Mouse (Mus musculus) C2C12 (cell line): ENCODE results near the gene H2al1m.

Experiments
- CTCF ChIP-seq: IDR thresholded peaks from one replicate; pipeline ENCODE4 v1.5.1; 2011; ENCODE audit not compliant: control insufficient read depth, insufficient read depth, insufficient read length
- MAX ChIP-seq: IDR thresholded peaks from one replicate; pipeline ENCODE4 v1.6.1; 2011; ENCODE audit warnings: mild to moderate bottlenecking, control low read depth
- USF1 ChIP-seq: IDR thresholded peaks from one replicate; pipeline ENCODE4 v1.6.1; 2011; ENCODE audit warnings: low read depth, mild to moderate bottlenecking, control low read depth, moderate library complexity

DNA sequence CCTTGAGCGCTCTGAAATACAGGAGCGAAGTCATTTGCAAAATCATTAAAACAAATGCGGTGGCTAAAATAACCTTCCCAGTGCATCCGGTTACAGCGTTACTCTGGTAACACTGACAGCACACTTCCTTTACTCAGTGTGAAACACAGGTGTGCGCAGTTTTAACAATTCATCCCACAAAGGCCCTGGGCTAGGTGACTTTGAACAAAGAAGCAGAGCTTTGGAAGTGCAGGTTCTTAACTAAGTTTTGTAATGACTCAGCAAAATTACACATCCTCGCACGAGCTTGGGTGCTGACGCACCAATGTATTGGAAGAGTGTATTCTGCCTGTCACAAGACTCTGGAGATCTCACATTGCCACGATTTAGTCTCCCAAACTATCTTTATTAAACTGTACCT lies 29.6 kb upstream of the H2al1m start:
- TF ChIP-seq CTCF (no peak), MAX (no peak), USF1 (no peak)
